Mouse (Mus musculus): Measurements from ENCODE around the gene Ubl5.

DNA sequence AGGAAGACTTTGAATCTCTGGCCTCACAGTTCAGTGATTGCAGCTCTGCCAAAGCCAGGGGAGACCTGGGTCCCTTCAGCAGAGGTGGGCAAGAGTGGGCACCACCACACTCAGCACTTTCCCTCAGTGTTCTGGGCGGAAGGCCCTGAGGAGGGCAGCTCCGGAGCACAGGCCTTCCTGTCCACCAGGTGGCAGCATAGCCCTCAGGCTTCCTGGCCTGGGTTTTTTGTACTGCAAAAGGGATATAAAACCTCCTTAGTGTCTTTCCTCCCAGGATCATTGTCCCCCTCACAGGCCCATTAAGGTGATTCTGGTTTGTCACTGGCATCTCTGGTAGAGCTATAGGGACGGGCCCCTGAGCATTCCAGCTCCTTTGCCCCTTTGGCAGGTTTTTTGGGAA, 19.6 kb downstream of the Ubl5 start:
- TF ChIP-seq GATA1 (IDR thresholded peaks at IDR 0.05; ENCODE audit: borderline replicate concordance, low read length) (no peak), FLI1 (IDR thresholded peaks at IDR 0.05; ENCODE audit: low read length) (no peak)

Data from megakaryocyte, embryonic 14.5 days (primary cell).